Mouse (Mus musculus) frontal cortex, adult (tissue): ENCODE results near the gene Cdx2.

Experiments used
- ATAC-seq: cut with Nextera tagmentation; 2 replicates; pipeline ENCODE4 v1.9.2; 2017; ENCODE audit warnings: mild to moderate bottlenecking, moderate library complexity, mixed read lengths; ENCODE audit not compliant: low TSS enrichment

The Cdx2 gene

DNA sequence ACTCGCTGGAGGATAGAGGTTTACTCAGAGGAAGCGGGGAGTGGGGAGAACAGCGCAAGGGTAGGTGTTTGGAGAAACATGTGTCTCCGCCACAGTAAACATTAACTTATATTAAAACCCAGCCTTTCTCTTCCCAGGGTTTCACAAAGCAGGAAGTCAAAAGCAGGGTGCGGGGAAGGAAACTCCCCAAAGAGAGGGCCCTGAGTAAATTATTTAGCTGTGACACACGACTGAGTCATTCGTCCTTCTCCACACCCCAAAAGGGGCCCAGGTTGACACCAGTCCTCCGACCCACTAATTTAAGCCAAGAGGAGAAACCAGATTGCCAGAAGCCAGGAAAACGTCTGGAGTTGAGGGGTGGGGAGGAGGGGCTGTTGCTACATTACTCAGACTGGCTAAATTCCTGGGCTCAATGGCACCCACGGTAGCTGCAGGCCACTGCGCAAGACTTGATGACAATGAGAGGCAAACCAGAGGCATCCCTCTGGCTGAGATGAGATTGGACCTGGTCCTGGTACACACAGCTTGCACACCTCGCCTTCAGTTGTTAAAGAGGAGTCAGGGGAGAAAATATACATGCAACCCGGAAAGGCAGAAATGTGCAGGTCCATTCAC, 14.5 kb downstream of the Cdx2 start:
- no peak for ATAC-seq

DNA sequence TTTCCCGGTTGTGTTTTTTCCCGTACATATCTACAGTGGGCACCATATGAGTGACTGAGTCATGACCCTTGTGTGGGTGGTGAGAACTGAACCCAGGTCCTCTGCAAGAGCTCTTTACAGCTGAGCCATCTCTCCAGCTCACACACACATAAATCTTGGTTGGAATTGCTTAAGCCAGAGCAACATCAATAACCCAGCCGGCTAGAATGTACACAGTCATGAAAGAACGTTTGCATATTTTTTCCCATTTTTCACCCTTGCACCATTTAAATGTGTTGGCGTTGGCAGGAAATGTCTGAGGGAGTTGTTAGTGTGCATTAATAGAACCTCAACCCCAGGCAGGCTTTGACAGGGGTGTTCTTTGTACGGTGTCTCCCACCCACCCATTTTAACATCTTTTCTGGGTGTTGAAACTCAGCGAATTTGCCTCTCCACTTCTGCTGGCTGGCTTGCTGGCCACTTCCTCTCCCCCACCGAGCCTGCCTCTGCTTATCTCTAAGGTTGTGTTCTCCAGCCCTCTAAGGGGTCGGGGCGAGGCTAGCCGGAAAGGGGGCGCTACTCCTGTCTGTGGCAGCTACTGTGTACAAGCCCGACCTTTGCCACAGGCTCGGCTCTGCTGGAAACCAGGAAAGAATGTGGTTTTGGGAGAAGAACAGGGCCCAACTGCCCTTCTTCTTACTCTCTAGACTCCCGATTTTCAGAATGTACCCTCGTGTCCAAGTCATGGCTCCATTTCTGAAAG, 15.1 kb downstream of the Cdx2 start:
- ATAC-seq: no peak

DNA sequence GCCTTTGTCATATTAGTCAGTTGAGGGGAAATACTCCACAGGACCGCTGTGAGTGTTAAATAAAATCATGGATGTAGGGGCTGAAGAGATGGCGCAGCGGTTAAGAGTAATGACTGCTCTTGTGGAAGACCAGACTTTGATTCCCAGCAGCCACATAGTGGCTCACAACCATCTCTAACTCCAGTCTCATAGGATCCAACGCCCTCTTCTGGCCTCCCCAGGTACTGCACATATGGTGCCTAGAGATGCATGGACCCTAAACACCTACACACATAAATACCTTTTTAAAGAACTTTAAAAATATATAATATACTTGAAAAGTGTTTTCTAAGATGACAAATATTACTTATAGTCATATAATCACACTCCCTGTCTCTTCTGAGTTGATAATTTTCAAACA, 22.7 kb downstream of the Cdx2 start:
- no peak for ATAC-seq

DNA sequence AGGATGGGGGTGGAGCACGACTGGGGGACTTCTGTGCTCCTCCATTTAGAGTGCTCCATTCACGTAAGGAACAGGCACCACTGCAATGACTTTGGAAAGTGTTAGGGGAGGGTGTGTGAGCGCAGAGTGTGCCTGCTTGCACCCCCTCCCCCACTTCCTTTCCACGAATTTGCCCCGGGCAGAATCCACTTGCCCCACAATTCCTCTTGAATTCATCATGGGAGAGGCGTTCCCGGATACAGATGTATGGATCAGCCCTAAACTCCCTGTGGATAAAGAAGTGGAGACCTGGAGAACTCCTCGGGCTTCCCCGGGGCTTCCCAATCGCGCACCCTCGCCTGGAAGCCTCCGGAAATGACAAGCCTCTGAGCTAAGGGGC, 29.5 kb downstream of the Cdx2 start:
- no peak for ATAC-seq

DNA sequence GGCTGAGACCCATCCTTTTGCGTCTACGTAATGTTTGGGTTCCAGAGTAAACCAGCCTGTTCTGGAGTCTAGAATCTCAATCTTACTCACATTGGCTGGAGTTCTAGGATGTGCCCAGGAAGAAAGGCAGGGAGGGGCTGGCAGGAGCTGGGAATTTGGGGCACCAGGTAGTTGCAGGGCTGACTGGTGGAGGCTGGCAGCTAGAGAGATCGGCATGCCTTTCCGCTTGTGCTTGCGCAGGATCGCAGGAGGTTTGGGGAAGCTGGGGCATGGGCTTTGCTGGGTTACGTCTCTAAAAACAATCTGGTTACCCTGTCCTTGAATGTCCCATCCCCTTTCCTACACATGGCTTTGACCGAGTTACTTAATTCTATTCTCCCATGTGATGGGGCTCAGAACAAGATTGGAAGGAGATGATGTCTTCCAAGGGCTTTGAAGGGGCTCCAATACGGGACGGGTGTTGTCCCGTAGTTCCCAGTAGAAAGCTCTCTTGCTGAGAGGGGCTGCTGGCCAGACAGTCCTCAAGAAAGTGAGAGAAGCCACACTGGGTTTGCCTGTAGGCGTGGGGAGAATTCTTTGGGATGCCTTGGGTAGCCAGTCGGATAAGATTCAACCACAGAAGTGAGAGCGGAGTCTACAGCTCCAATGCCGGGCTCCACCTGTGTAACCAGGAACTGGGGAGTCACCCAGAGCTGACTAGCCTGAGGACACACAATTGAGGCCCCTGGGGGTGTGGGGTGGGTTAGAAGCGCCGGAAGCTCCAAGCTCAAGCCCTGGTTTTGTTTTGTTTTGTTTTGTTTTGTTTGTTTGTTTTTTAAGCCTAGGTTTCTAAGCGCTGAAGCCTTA, 30.1 kb downstream of the Cdx2 start:
- no peak for ATAC-seq

DNA sequence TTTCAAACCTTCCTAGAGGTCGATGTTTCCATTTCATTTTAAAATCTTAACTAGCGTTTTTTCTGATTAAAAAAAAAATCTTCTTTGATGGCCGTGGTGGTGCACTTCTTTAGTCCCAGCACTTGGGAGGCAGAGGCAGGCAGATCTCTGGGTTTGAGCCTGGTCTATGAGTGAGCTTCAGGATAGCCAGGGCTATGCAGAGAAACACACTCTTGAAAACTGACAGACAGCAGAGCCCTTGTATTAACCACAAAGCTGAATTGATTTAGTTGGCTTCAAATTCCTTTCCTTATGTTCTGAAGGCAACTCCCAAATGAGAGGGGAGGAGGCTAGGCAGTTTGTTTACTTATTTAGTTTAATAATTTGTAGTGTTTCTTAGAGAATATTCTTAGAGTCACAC, 31.3 kb downstream of the Cdx2 start:
- ATAC-seq: no peak

DNA sequence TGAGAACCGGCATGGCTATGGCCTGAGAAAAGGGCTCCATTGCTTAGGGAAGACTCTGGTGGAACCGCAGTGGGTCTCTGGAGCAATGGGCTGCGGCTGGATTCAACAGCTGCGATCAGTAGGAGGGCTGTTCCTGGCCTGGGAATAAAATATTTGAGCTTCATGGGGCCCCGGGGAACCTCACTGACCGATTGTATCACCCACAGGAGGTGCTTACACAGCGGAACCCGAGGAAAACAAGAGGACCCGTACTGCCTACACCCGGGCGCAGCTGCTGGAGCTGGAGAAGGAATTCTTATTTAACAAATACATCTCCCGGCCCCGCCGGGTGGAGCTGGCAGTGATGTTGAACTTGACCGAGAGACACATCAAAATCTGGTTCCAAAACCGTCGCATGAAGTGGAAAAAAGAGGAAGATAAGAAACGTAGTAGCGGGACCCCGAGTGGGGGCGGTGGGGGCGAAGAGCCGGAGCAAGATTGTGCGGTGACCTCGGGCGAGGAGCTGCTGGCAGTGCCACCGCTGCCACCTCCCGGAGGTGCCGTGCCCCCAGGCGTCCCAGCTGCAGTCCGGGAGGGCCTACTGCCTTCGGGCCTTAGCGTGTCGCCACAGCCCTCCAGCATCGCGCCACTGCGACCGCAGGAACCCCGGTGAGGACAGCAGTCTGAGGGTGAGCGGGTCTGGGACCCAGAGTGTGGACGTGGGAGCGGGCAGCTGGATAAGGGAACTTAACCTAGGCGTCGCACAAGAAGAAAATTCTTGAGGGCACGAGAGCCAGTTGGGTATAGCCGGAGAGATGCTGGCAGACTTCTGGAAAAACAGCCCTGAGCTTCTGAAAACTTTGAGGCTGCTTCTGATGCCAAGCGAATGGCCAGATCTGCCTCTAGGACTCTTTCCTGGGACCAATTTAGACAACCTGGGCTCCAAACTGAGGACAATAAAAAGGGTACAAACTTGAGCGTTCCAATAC, 32.6 kb downstream of the Cdx2 start:
- no peak for ATAC-seq

DNA sequence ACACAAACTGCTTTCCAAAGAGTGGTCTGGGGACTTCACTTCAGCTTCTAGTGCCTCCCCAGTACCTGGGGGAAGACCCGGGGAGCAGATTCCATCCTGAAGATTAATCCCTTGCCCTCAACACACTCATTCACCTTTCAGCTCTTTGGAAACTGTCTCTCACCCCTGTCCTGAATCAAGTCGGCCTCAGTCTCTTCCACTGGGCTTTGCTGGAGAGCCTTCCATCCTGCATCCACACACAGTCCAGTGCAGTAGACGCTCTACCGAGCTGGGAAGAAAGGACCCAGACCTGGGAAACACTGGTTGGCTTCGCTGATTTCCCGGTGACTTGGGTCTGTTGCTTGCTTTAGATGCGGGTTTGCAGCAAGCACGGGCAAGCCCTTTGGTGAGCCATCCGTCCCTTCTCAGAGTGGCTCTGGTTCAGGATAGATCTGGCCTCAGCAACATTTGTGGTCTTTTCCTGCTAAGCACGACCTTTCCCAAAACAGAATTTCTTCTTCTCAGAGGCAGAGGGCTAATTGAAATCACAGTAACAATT, 34.2 kb downstream of the Cdx2 start:
- ATAC-seq: no peak

DNA sequence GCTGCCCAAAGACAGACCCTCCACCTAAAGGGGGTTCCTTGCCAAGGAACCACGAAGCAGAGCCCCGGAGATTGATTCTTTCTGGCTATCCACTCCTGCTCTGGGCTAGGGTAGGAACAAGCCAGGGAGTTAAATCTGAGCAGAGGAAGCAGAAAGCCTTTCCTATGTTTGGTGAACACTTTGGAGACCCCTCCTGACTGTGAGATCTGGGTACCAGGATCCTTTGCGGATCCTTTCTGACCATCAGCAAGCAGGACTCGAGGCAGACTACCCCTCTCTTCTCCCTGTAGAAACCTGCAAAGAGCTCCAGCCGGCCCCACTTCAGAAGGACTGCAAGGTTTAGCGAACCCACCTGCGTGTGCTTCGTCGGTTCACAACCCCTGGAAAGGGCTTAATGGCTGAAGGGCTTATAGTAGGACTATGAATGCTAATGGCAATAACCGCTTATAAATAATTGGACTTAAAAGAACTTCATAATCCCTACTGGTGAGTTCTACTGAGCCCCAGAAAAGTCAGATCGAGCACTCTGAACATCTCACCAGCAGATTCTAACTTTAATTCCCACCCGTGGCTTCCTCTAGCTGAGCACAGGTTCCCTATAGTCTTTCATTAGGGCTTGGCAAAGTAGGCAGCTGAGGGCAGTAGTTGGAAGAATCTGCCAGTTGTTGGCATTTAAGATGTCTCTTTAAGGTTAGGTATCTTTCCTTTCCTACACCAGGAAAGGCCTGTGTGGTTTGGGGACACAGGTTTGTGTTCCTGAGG, 34.8 kb downstream of the Cdx2 start:
- no peak for ATAC-seq

DNA sequence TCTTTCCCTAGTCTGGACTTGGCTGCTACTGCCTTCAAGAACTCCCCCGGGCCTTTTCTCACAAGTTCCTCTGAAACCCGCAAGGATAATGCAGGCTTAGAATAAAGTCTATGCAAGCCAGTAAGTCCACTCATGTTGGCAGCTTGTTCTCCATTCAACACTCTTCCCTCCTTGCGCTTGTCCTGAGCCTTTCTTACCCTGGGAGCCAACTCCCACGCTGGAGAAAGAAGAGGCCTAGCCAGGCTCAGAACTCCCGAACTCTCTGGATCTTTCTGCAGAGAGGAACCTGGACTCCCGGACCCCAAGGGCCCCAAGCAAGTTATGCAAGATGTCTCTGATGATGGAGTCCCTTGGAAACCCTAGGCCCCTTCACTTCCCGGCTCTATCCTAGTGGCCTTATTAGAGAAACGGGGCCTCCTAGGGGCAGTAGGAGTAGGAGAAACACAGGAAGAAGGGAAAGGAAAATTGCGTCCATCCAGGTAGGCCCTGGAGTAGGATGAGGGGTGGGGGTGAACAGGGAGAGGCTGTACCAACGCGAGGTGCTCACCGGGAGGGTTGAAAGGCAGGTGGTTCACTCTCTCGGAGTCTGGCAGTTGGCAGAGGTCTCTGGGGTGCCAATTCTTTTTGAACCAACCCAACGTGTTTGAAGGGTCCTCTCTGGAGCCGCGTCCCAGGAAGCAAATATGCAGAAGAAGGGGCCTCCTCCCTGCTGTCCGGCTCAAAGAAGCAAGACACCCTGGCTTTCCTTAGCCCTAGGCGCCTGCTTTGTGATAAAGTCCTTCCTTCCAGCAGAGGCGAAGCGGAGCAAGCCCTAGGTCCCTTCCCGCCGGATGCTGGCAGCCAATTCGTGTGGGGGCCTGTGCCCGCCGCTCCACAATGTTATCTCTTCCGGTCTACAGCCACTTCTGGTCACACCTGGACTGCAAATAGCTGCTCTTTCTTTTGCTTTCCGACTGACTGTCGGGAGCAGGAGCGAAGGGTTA, 36.1 kb downstream of the Cdx2 start:
- ATAC-seq: no peak

DNA sequence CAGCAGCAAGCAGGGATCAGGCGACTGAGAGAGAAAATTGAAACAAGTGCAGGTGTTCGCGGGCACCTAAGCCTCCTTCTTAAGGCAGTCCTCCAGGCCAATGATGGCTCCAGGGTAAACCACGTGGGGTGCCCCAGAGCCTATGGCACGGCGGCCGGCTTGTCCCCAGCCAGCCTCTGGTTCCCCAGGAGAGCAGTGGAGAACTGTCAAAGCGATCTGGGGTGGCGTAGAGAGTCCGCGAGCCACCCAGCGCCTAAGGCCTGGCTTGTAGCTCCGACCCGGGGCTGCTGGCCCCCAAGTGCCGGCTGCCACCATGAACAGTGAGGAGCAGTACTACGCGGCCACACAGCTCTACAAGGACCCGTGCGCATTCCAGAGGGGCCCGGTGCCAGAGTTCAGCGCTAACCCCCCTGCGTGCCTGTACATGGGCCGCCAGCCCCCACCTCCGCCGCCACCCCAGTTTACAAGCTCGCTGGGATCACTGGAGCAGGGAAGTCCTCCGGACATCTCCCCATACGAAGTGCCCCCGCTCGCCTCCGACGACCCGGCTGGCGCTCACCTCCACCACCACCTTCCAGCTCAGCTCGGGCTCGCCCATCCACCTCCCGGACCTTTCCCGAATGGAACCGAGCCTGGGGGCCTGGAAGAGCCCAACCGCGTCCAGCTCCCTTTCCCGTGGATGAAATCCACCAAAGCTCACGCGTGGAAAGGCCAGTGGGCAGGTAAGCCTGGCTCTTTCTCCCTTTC, 37.0 kb downstream of the Cdx2 start, which contains the start of gene Pdx1:
Pdx1 (plus strand) TSS at position 34 of the 747 bp plus-strand sequence.
- ATAC-seq: no peak

DNA sequence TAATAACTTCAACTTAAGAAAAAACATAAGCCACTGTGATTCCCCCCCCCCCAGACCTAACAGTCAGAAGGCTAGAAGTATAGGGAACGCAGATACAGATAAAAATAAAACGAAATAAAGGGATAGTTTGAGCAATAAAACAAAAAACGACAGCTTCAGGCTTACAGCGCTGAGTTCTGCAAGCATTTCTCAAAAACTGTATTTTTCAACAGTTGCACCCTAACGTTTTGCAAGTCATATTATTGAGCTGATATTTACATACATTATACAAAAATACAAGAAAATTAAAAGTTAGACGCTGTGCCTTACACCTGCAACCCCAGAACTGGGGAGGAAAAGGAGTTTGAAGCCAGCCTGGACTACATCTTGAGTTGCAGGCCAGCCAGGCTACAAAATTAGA, 37.7 kb downstream of the Cdx2 start:
- ATAC-seq: no peak

DNA sequence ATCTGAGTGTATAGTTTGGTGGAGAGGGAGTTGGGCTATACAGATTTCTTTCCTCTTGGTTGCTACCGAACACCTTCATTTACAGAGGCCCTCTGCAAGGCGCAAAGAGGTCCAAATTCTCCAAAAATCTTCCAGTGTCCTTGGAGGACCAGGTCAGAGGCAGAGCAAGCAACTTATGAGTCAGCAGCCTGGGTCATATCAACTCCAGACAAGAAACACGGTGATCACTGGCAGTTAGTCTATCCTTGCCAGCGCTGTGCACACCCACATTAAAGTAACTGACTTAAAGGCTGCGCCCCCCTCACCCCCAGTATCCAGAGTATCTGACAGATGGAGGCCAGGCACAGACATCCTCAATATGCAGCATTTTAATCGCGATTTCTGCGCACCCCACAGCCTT, 38.3 kb downstream of the Cdx2 start:
- no peak for ATAC-seq

DNA sequence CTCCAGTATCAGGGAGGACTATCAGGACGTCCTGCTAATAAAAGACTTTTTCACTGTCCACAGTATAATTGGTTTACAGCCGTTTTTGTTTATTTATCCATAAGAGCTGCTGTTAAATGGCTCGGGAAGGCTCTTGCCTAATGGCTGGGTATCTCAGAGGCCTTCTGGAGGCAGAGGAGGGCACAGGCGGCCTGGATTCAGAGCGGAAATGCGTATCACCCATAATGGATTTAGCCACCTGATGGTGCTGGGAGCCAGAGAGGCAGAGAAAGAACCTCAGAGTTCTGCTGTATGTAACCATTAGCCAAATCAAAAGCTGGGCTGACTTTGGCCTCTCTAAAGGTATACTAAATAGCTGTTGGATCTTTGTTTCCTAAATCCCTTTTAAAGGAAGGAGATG, 39.6 kb downstream of the Cdx2 start:
- no peak for ATAC-seq

DNA sequence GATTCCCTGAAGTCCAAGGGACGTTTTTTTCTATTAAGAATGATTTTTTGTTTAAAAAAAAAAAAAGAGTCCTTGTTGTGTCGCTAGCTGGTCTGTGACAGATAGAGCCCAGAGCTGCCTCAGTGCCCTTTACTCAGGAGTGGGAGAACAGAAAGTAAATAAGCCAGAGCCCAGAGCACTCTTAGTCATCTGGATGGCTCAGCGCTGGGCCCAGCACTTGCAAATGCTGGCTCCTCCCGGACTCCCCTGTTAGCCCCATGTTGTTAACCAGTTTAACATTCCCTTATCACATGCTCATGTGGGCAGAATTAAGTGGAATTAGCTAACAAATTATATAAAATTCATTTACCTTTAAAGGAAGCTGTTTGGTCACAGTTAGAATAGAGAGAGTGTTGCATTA, 43.1 kb downstream of the Cdx2 start:
- no peak for ATAC-seq

DNA sequence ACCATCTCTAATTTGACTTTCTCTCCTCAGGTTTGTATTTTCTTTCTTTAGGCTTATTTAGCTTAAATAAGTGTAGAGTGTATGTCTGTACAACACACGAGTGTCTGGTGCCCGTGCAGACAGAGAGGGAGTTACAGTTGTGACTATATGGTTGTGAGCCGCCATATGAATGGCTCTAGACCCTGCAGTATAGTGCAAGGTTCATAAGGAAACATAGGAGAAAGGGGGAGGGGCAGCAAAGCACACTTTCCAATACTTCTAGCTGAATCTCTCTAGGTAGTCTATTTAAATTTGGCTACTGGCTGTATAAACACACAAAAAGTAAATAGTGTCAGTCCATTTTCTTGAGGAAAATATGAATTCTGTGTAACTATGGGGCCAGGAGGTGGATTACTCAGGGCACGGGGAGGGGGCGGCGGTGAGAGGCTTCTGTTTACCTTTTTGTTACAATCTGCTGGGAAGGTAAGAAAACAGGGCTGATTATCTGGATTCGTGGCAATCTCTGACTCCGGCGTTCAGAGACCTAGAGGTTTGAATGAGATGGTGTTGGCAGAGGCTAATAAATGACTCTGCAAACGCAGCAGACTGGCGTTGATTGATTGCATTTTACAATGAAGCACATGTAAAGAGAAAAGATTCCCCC, 45.0 kb downstream of the Cdx2 start:
- ATAC-seq: no peak

DNA sequence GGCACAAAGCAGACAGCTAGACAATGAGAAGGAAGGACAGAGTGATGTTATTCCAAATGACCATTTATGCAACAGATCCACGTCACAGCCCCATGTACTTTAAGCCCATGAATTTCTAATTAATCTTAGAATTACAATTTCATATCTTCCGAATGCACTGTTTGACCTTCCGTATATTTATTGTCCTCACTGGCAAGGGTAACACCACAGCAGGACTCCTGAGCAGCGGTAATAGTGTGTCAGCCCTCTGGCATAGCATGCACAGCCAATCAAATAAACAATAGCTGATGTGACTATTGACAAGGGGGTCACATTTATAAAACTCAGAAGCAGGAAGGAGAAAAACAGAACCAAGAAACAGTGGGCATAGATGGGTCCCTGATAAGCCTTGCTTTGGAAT, 46.3 kb downstream of the Cdx2 start:
- ATAC-seq: no peak

DNA sequence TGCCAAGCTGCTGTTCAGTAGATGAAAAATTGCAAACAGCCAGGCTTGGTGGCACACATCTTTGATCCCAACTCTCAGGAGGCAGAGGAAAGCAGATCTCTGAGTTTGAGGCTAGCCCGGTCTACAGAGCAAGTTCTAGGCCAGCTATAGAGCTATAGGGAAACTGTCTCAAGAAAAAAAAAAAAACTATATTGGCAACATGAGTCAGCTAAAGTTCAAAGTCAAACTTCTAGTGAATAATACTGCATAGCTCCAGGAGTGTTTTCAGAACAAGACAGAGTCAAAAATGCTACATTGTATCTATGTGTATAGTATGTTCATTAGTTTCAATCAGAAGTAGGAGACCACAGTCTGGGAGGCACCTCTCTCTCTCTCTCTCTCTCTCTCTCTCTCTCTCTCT, 46.9 kb downstream of the Cdx2 start:
- no peak for ATAC-seq
